Mouse (Mus musculus) heart, adult 11 months (tissue): ENCODE results near the gene Ppm1h.

ENCODE experiments used
- DNase-seq: peaks from one replicate; pipeline ENCODE4 v3.0.0; 2022

Ppm1h gene

GRCm38 (mm10) chr10:122815094-122815493 is 136.5 kb downstream of the Ppm1h start:
- peak; percentile 99 for DNase-seq

- peak; percentile 76 for DNase-seq
These were observed 139.2 kb downstream of the Ppm1h start for GRCm38 (mm10) chr10:122817741-122818140.

- DNase-seq, result peak; percentile 71
These were observed 141.2 kb downstream of the Ppm1h start for GRCm38 (mm10) chr10:122819808-122820207.

- DNase-seq, result peak; percentile 67
These were observed 143.0 kb downstream of the Ppm1h start for GRCm38 (mm10) chr10:122821549-122821948.

- no peak for DNase-seq
These were observed 145.1 kb downstream of the Ppm1h start for GRCm38 (mm10) chr10:122823642-122824041.

GRCm38 (mm10) chr10:122826696-122827331 is 148.3 kb downstream of the Ppm1h start:
- DNase-seq, result peak; percentile 76

GRCm38 (mm10) chr10:122827719-122828414 is 149.3 kb downstream of the Ppm1h start:
- DNase-seq, result peak; percentile 70

- DNase-seq, result peak; percentile 91
These were observed 151.2 kb downstream of the Ppm1h start for GRCm38 (mm10) chr10:122829801-122830217.

- DNase-seq, result peak; percentile 82
These were observed 152.1 kb downstream of the Ppm1h start for GRCm38 (mm10) chr10:122830638-122831037.

- peak; percentile 94 for DNase-seq
These were observed 163.5 kb downstream of the Ppm1h start for GRCm38 (mm10) chr10:122842014-122842413.

GRCm38 (mm10) chr10:122842961-122843360 is 164.4 kb downstream of the Ppm1h start:
- DNase-seq, result peak; percentile 87

GRCm38 (mm10) chr10:122845471-122845870 is 166.9 kb downstream of the Ppm1h start:
- DNase-seq, result peak; percentile 93

GRCm38 (mm10) chr10:122846476-122846875 is 167.9 kb downstream of the Ppm1h start:
- no peak for DNase-seq

GRCm38 (mm10) chr10:122848020-122848457 is 169.5 kb downstream of the Ppm1h start:
- no peak for DNase-seq

GRCm38 (mm10) chr10:122851267-122852160 is 173.0 kb downstream of the Ppm1h start:
- DNase-seq, result peak; percentile 91

- no peak for DNase-seq
These were observed 176.0 kb downstream of the Ppm1h start for GRCm38 (mm10) chr10:122854571-122854970.

- peak; percentile 95 for DNase-seq
These were observed 176.6 kb downstream of the Ppm1h start for GRCm38 (mm10) chr10:122855149-122855548.

- peak; percentile 96 for DNase-seq
These were observed 177.6 kb downstream of the Ppm1h start for GRCm38 (mm10) chr10:122856040-122856764.

GRCm38 (mm10) chr10:122857155-122857554 is 178.6 kb downstream of the Ppm1h start:
- no peak for DNase-seq

- no peak for DNase-seq
These were observed 180.5 kb downstream of the Ppm1h start for GRCm38 (mm10) chr10:122858904-122859641.

GRCm38 (mm10) chr10:122859642-122859997 is 181.1 kb downstream of the Ppm1h start:
- DNase-seq, result no peak

GRCm38 (mm10) chr10:122860076-122860475 is 181.5 kb downstream of the Ppm1h start:
- DNase-seq, result no peak
